Mouse (Mus musculus) spleen, adult 2 months (tissue): Measurements from ENCODE around the gene Ntm. TPM values are rescaled to one million over a fixed set of nuclear protein-coding genes. Genes with fewer than 3 reads are reported as not detected.

Experiments used
- DNase-seq, 2 experiments: peaks; one replicate each; pipeline versions ENCODE4 v3.0.0 to v3.0.0-alpha.2; 2012 to 2021; ENCODE audit warnings: low spot score in 2 of 2, low read depth in 1 of 2
- H3K27ac ChIP-seq: fragments of 200-500 bp; 2 replicates; pipeline ENCODE4 v1.5.1; 2012; ENCODE audit warnings: low read length, inconsistent platforms; ENCODE audit not compliant: insufficient read depth
- H3K27me3 ChIP-seq: fragments of 200-500 bp; 2 replicates; pipeline ENCODE4 v1.6.1; 2012; ENCODE audit warnings: mild to moderate bottlenecking, moderate library complexity, low read length, inconsistent platforms; ENCODE audit not compliant: control insufficient read depth, insufficient read depth
- H3K36me3 ChIP-seq: fragments of 200-500 bp; 2 replicates; pipeline ENCODE4 v1.6.1; 2012; ENCODE audit warnings: mild to moderate bottlenecking, low read length, inconsistent platforms; ENCODE audit not compliant: control insufficient read depth, insufficient read depth
- H3K4me1 ChIP-seq: fragments of 200-500 bp; 2 replicates; pipeline ENCODE4 v1.6.1; 2011; ENCODE audit warnings: inconsistent platforms; ENCODE audit not compliant: control insufficient read depth, insufficient read depth, insufficient read length
- H3K4me3 ChIP-seq: fragments of 200-500 bp; 2 replicates; pipeline ENCODE4 v1.5.1; 2011; ENCODE audit warnings: mild to moderate bottlenecking, inconsistent platforms; ENCODE audit not compliant: insufficient read depth, insufficient read length; ENCODE audit errors: extremely low read depth
- CTCF ChIP-seq: fragments of 200-500 bp; IDR thresholded peaks from 2 replicates; pipeline ENCODE4 v1.5.1; 2011; ENCODE audit warnings: mild to moderate bottlenecking, inconsistent platforms; ENCODE audit not compliant: insufficient read depth, insufficient read length, insufficient replicate concordance; ENCODE audit errors: extremely low read depth
- POLR2A ChIP-seq: fragments of 200-500 bp; IDR thresholded peaks from 2 replicates; pipeline ENCODE4 v1.6.1; 2011; ENCODE audit warnings: low read depth, low read length, inconsistent platforms
- WGBS: fragments of 180-500 bp; shearing (Covaris S2); methylation state at CpG from one replicate; pipeline ENCODE4 v1.1.7; 2018; 5-methylcytosine and 5-hydroxymethylcytosine counted together
- polyA plus RNA-seq: library from polyadenylated mRNA; depleted of rRNA; stranded (reverse); fragments of >200 nt; gene quantifications from 2 replicates; pipeline ENCODE4 v1.2.3, GENCODE M21; 2012

Ntm gene
- polyA plus RNA-seq, 1 experiment = 0.18 TPM

GRCm38 (mm10) chr9:29827240-29827660, 135.7 kb downstream of the Ntm start:
- Histone ChIP-seq H3K4me3 (no peak overlapping the region), H3K4me1 (no peaks in the 10 kb centered on the region), H3K36me3 (no peaks in the 10 kb centered on the region), H3K27ac (no peak overlapping the region), H3K27me3 (no peaks in the 10 kb centered on the region)
- TF ChIP-seq POLR2A (no peak), CTCF (no peak)
- no peak for DNase-seq
- 43% methylated on average over 5 of the region's 5 CpGs for WGBS

DNA sequence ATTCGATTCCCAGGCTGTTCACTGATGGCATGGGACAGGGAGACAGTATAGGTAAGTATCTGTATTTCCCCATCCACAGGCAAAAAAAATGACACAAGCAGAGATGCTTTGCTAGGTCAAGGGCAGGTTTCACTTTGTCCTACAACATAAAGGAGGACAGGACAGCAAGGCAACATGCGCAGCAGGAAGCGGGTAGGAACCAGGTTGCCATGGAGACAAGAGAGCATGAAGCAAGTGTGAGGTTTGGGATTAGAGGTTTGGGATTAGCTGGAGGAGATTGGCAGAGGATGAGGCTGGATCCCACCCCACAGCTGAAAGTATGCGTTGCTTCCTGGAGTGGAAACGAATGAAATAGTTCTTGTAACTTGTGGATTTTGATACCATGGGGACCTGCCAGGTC, 137.7 kb downstream of the Ntm start:
- no peaks in the 10 kb centered on the region for H3K4me1 ChIP-seq
- TF ChIP-seq POLR2A = no peak
- TF ChIP-seq CTCF = no peak
- no peak for DNase-seq
- H3K27ac ChIP-seq = no peak overlapping the region
- no peak overlapping the region for H3K4me3 ChIP-seq
- H3K27me3 ChIP-seq = no peaks in the 10 kb centered on the region
- H3K36me3 ChIP-seq = no peaks in the 10 kb centered on the region
- WGBS = 87% methylated on average over 5 of the region's 5 CpGs

DNA sequence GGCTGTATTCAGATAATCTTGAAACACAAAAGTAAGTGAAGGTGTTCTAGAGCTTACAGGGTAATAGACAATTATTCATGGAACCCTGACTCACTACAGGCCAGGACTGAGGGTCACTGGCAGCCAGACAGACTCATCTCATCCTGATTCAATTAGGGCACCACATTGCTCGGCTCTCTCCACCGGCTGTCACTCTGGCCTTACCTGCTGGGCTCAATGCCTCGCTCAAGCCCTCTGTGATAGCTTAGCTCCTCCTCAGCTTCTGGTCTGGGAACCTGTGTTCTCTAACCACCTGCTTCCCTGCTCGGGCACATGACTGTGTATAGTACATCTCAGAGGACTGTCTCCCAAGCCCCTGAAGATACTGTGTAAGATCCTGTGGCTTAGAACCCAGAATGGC, 139.2 kb downstream of the Ntm start:
- 84% methylated on average over 4 of the region's 4 CpGs for WGBS
- Histone ChIP-seq H3K4me3 (no peak overlapping the region), H3K4me1 (no peaks in the 10 kb centered on the region), H3K27me3 (no peaks in the 10 kb centered on the region), H3K27ac (no peak overlapping the region), H3K36me3 (no peaks in the 10 kb centered on the region)
- TF ChIP-seq POLR2A (no peak), CTCF (no peak)
- no peak for DNase-seq

- H3K4me1 ChIP-seq = no peaks in the 10 kb centered on the region
- no peak overlapping the region for H3K27ac ChIP-seq
- no peaks in the 10 kb centered on the region for H3K36me3 ChIP-seq
- TF ChIP-seq POLR2A = no peak
- no peak for TF ChIP-seq CTCF
- no peak for DNase-seq
- H3K27me3 ChIP-seq = no peaks in the 10 kb centered on the region
- 80% methylated on average over 5 of the region's 5 CpGs for WGBS
- no peak overlapping the region for H3K4me3 ChIP-seq
These were observed 150.3 kb downstream of the Ntm start for GRCm38 (mm10) chr9:29812685-29813084.

DNA sequence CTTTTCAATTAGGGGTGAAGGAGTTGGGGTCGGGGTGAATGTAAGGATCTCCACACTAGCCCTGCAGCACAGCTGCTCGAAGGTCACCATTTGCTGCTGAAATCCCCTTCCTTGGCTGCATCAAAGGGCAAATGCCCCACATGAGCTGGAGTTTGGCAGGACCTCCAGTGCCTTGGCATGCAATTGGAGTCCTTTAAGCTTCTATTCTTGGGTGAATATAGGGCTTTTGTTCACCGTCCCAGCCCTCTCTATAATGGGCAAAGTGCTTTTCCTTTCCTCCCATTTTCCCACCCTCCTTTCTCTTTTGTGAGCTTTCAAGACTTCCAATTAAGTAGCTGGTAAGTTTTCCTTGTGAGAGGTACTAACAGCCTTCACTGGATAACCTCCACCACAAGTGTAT, 156.2 kb downstream of the Ntm start:
- Histone ChIP-seq H3K27me3 (no peaks in the 10 kb centered on the region), H3K36me3 (no peaks in the 10 kb centered on the region), H3K27ac (no peak overlapping the region), H3K4me1 (no peaks in the 10 kb centered on the region), H3K4me3 (no peak overlapping the region)
- TF ChIP-seq CTCF (no peak), POLR2A (no peak)
- no peak for DNase-seq
- WGBS = 78% methylated on average over 3 of the region's 3 CpGs

GRCm38 (mm10) chr9:29804483-29804882, 158.5 kb downstream of the Ntm start:
- TF ChIP-seq POLR2A = no peak
- no peak for TF ChIP-seq CTCF
- 90% methylated on average over 9 of the region's 9 CpGs for WGBS
- Histone ChIP-seq H3K4me3 (no peak overlapping the region), H3K27ac (no peak overlapping the region), H3K27me3 (no peaks in the 10 kb centered on the region), H3K4me1 (no peaks in the 10 kb centered on the region), H3K36me3 (no peaks in the 10 kb centered on the region)
- no peak for DNase-seq

GRCm38 (mm10) chr9:29803738-29804285, 159.1 kb downstream of the Ntm start:
- H3K27me3 ChIP-seq = no peaks in the 10 kb centered on the region
- H3K27ac ChIP-seq = no peak overlapping the region
- TF ChIP-seq POLR2A = no peak
- DNase-seq = no peak
- H3K36me3 ChIP-seq = no peaks in the 10 kb centered on the region
- H3K4me3 ChIP-seq = no peak overlapping the region
- WGBS = 80% methylated on average over 4 of the region's 4 CpGs
- no peaks in the 10 kb centered on the region for H3K4me1 ChIP-seq
